Mouse (Mus musculus) testis, adult 2 months (tissue): ENCODE data around the gene Hoxd4.

Source experiments
- CTCF ChIP-seq: fragments of 200-500 bp; IDR thresholded peaks from 2 replicates; pipeline ENCODE4 v1.5.1; 2012; ENCODE audit warnings: low read depth, mild to moderate bottlenecking, inconsistent platforms, low read length, moderate library complexity; ENCODE audit not compliant: control insufficient read depth, insufficient read depth, insufficient replicate concordance
- POLR2A ChIP-seq: fragments of 200-500 bp; IDR thresholded peaks from 2 replicates; pipeline ENCODE4 v1.6.1; 2012; ENCODE audit warnings: low read depth, mild to moderate bottlenecking, inconsistent platforms, low read length, moderate library complexity; ENCODE audit not compliant: control insufficient read depth

- TF ChIP-seq CTCF: no peak
- TF ChIP-seq POLR2A: no peak
Measured at GRCm38 (mm10) chr2:74693432-74693827, 18.3 kb upstream of the Hoxd4 start.
